Mouse (Mus musculus): Measurements from ENCODE around the gene Tceal3. TPM values are rescaled to one million over a fixed set of nuclear protein-coding genes. Genes with fewer than 3 reads are reported as not detected.
"Not testable (repeated sequence)": the region's sequence is repeated elsewhere in the genome, so short reads cannot be mapped to it uniquely, and the experiment has no call there.

The Tceal3 gene
- polyA plus RNA-seq (2012; ENCODE audit: insufficient read depth, low replicate concordance), result not detected in 2 replicates

- H3K4me1 ChIP-seq, result no peaks in the 10 kb centered on the region
- H3K4me3 ChIP-seq (replicated peaks), result no peak within 1 kb of the TSS
- H3K9me3 ChIP-seq, result no peaks in the 10 kb centered on the region
- H3K27me3 ChIP-seq (replicated peaks), result peaks cover 7% of the 10 kb centered on the region
- no peaks in the 10 kb centered on the region for H3K36me3 ChIP-seq (replicated peaks; ENCODE audit: low read length)
- TF ChIP-seq FLI1 (IDR thresholded peaks at IDR 0.05; ENCODE audit: low read length) (no peak), GATA1 (IDR thresholded peaks at IDR 0.05; ENCODE audit: borderline replicate concordance, low read length) (no peak)
These were observed at the start of gene Tceal3 for GRCm38 (mm10) chrX:136590199-136590896. Gene Tceal3, plus strand, starts transcription at chrX:136590842.

GRCm38 (mm10) chrX:136543956-136544355, 46.7 kb upstream of the Tceal3 start, which contains the start of gene Kir3dl2:
Gene Kir3dl2, minus strand, starts transcription at chrX:136544056.
- not testable (repeated sequence) for H3K4me1 ChIP-seq; H3K27me3 ChIP-seq (replicated peaks); H3K4me3 ChIP-seq (replicated peaks); H3K36me3 ChIP-seq (replicated peaks; ENCODE audit: low read length); H3K9me3 ChIP-seq

- not testable (repeated sequence) for H3K4me3 ChIP-seq (replicated peaks); H3K9me3 ChIP-seq; H3K36me3 ChIP-seq (replicated peaks; ENCODE audit: low read length); H3K27me3 ChIP-seq (replicated peaks); H3K4me1 ChIP-seq
These were observed 21.5 kb upstream of the Tceal3 start for GRCm38 (mm10) chrX:136569094-136569493.

GRCm38 (mm10) chrX:136584617-136585016, 6.0 kb upstream of the Tceal3 start:
- Histone ChIP-seq H3K36me3 (replicated peaks; ENCODE audit: low read length) (no peaks in the 10 kb centered on the region), H3K4me3 (replicated peaks) (no peak overlapping the region)
- TF ChIP-seq GATA1 (IDR thresholded peaks at IDR 0.05; ENCODE audit: borderline replicate concordance, low read length) (no peak), FLI1 (IDR thresholded peaks at IDR 0.05; ENCODE audit: low read length) (no peak)

GRCm38 (mm10) chrX:136590897-136591257, 235 bp downstream of the Tceal3 start:
- Histone ChIP-seq H3K4me3 (replicated peaks) (no peak overlapping the region), H3K9me3 (no peaks in the 10 kb centered on the region), H3K27me3 (replicated peaks) (peaks cover 7% of the 10 kb centered on the region), H3K36me3 (replicated peaks; ENCODE audit: low read length) (no peaks in the 10 kb centered on the region), H3K4me1 (no peaks in the 10 kb centered on the region)
- TF ChIP-seq GATA1 (IDR thresholded peaks at IDR 0.05; ENCODE audit: borderline replicate concordance, low read length), result no peak
- no peak for TF ChIP-seq FLI1 (IDR thresholded peaks at IDR 0.05; ENCODE audit: low read length)

More at GRCm38 (mm10) chrX:136584617-136585016, 6.0 kb upstream of the Tceal3 start:
- no peaks in the 10 kb centered on the region for H3K27me3 ChIP-seq (replicated peaks)
- no peaks in the 10 kb centered on the region for H3K9me3 ChIP-seq
- no peaks in the 10 kb centered on the region for H3K4me1 ChIP-seq

- Histone ChIP-seq H3K4me1 (no peaks in the 10 kb centered on the region), H3K27me3 (replicated peaks) (peaks cover 2% of the 10 kb centered on the region), H3K36me3 (replicated peaks; ENCODE audit: low read length) (no peaks in the 10 kb centered on the region), H3K4me3 (replicated peaks) (no peak overlapping the region), H3K9me3 (no peaks in the 10 kb centered on the region)
- TF ChIP-seq FLI1 (IDR thresholded peaks at IDR 0.05; ENCODE audit: low read length) (no peak), GATA1 (IDR thresholded peaks at IDR 0.05; ENCODE audit: borderline replicate concordance, low read length) (no peak)
These were observed 8.8 kb downstream of the Tceal3 start for GRCm38 (mm10) chrX:136599416-136599815.

- H3K9me3 ChIP-seq, result no peaks in the 10 kb centered on the region
- H3K4me1 ChIP-seq, result no peaks in the 10 kb centered on the region
- no peak for TF ChIP-seq GATA1 (IDR thresholded peaks at IDR 0.05; ENCODE audit: borderline replicate concordance, low read length)
- TF ChIP-seq FLI1 (IDR thresholded peaks at IDR 0.05; ENCODE audit: low read length), result no peak
- H3K27me3 ChIP-seq (replicated peaks), result peaks cover 6% of the 10 kb centered on the region
- H3K36me3 ChIP-seq (replicated peaks; ENCODE audit: low read length), result no peaks in the 10 kb centered on the region
- H3K4me3 ChIP-seq (replicated peaks), result no peak overlapping the region
These were observed 16.3 kb downstream of the Tceal3 start for GRCm38 (mm10) chrX:136606951-136607350.

- Histone ChIP-seq H3K4me1 (no peaks in the 10 kb centered on the region), H3K9me3 (no peaks in the 10 kb centered on the region), H3K4me3 (replicated peaks) (no peak overlapping the region), H3K27me3 (replicated peaks) (peaks cover 7% of the 10 kb centered on the region), H3K36me3 (replicated peaks; ENCODE audit: low read length) (no peaks in the 10 kb centered on the region)
- TF ChIP-seq FLI1 (IDR thresholded peaks at IDR 0.05; ENCODE audit: low read length), result no peak
- no peak for TF ChIP-seq GATA1 (IDR thresholded peaks at IDR 0.05; ENCODE audit: borderline replicate concordance, low read length)
These were observed 16.8 kb downstream of the Tceal3 start for GRCm38 (mm10) chrX:136607395-136607794.

GRCm38 (mm10) chrX:136611346-136611745, 20.7 kb downstream of the Tceal3 start:
- Histone ChIP-seq H3K9me3 (no peaks in the 10 kb centered on the region), H3K4me1 (no peaks in the 10 kb centered on the region), H3K36me3 (replicated peaks; ENCODE audit: low read length) (no peaks in the 10 kb centered on the region), H3K27me3 (replicated peaks) (peaks cover 9% of the 10 kb centered on the region), H3K4me3 (replicated peaks) (no peak overlapping the region)
- TF ChIP-seq FLI1 (IDR thresholded peaks at IDR 0.05; ENCODE audit: low read length), result no peak
- no peak for TF ChIP-seq GATA1 (IDR thresholded peaks at IDR 0.05; ENCODE audit: borderline replicate concordance, low read length)

GRCm38 (mm10) chrX:136615889-136616288, 25.2 kb downstream of the Tceal3 start:
- H3K9me3 ChIP-seq; H3K36me3 ChIP-seq (replicated peaks; ENCODE audit: low read length); H3K4me3 ChIP-seq (replicated peaks); H3K27me3 ChIP-seq (replicated peaks); H3K4me1 ChIP-seq: not testable (repeated sequence)

All from megakaryocyte, embryonic 14.5 days (primary cell).